Mouse (Mus musculus) cerebellum, adult 8-10 months (tissue): ENCODE measurements around the gene Nkx2-2.
"Not testable (repeated sequence)": the region's sequence is repeated elsewhere in the genome, so short reads cannot be mapped to it uniquely, and the experiment has no call there.

Experiments used
- DNase-seq: peaks from one replicate; pipeline ENCODE4 v3.0.0; 2022

The Nkx2-2 gene

DNA sequence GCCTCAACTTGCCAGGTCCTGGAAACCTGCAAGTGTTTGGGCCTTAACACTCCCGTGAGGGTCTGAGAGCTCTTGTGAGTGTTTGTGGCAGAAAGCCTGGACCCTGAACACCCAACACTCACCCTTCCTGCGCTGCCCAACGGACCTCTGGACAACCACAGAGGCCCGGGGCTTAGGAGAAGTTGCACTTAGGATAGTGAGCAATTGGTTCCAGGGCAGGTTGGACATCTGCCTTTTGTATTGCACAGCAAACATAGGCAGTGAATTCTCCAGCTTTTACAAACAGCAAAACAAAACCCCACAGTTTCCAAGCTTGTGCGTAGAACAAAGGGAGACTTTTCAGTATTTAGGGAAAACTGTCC is 12.8 kb downstream of the Nkx2-2 start:
- no peak for DNase-seq

DNA sequence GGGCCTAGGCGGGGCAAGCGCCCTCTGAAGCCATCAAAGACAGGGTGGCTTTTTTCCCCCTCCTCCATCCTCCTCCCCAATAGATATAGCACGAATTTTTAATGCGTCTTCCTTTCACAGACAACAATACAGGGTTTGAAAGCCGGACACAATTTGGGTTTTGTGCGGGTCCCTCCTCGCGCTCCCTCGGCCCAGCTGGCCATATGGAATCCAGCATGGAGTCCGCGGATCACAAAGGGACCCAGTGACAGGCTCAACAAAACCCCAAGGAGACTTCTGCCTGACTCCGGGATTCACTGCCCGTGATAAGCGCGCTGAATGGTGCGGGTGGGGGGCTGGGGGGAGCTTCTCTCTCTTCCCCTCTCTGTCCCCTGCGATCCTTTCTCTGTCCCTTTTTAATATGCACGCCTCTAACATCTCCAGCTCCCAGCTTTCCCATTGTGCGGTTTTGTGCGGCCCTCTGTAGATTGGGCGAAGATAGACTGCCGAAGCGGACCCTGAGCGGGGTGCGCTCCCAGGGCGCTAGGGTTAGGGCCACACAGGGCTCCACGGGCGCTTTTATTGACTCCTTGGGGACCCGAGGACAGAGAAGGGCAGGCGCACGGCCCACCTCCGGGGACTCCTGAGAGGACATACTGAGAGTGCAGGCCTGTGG is 13.3 kb downstream of the Nkx2-2 start:
- no peak for DNase-seq

DNA sequence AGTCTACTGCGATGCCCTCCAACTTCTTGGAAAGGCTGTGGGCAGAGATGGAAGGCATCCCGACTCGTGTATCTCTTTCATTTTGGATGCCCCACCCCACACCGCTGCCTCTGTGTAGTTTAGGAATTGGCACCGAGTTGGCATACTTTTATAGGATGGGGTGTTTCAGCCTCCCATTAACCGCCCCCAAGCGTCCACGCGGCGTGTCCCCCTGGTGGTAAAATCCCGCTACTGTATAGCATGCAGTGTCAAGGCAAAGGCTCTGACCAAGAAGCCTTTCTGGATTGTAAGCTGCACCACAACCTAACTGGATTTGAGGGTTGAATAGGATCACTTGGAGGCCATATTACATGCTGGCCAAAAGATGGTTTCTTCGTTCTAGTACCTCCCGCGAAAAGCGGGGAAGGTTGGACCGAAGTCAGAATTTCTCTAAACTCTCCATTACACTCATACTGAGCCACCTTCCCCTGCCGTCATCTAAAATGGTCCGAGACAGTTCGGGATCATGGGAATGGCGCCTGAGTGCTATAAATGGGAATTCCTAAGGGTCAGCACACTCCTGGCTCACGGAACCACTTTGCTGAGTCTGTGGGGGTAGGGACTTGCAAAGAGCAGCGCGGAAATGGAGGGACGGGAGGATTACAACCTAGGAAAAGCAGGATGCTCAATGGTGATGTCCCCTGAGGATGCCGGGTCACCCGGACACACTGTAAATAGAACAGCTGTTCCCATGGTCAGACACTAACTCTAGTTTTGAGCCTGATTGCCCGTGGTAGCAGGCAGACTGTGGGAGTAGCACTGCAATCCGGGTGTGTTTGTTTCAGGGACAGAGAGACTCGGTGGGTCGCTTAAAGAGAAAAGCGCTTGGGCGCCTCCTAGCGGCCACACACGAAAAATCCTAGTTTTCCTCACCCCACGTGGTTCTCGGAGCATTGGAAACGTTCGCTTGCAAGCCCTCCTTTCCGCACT is 15.7 kb downstream of the Nkx2-2 start:
- peak; percentile 39 for DNase-seq

DNA sequence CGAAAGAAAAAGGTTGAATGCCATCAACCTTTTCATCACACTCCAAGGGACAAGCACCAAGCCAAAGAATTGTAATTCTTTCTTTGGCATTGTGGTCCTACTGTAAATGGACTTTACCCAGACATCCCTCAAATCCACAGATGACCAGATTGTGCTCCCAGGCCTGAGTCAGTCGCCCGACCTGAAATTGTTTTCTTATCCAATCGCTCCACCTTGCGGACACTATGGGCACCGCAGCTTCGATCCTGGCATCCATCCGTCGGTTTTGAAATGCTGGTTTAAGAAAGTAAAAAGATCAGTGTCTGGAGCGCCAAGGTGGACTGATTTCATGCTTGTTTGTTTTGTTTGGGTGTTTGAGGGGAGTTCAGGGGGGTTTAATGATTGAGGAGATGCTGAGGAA is 16.4 kb downstream of the Nkx2-2 start:
- peak; percentile 81 for DNase-seq

DNA sequence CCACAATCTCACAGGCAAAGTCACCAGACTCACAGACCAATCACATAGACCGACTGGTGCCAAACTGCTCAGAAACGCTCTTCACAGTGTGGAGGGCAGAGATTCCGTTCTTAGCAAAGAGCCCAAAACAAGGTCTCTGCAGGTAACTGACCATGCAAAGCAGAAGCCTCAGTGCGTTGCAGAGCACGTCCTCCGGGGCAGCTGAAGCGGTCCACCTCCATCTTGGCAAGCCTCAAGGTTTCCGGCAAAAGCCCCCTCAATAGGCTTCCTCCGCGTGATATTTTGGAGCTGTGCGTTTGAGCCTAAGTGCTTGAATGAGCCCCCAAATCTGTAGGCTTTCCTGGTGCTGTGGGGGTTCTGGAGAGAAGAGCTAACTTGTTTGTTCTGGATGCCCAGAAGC is 18.7 kb downstream of the Nkx2-2 start:
- no peak for DNase-seq

DNA sequence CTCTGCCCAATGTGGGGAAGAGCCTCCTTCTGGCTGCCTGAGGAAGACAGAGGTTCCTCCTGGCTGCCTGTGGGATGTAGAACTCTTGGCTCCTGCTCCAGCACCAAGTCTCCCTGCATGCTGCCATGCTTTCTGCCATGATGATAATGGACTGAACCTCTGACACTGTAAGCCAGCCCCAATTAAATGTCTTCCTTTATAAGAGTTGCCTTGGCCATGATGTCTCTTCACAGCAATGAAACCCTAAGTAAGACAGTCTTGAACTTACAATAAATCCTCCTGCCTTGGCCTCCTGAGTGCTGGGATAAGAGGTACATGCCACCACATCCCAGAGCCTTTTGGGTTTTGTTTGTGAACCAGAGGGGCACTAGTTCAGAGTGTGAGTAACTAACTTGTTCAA is 20.3 kb downstream of the Nkx2-2 start:
- DNase-seq, result no peak

DNA sequence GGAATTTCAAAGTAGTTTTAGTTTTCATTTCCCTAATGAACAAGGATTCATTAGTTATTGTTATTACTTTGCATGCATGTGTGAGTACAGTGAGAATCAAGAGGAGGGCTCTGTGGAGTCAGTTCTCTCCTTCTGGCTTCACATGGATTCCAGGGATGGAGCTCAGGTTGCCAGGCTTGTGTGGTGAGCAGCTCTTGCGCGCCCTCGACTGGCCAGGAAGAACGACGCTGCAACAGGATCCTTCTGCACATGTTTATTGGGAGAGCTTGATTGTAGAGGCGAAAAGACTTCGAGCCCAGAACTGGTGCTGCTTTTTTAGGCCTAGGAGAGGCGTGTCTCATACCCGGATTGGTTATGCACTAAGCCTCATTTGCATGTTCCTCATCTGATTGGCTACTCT is 23.5 kb downstream of the Nkx2-2 start:
- DNase-seq, result not testable (repeated sequence)

DNA sequence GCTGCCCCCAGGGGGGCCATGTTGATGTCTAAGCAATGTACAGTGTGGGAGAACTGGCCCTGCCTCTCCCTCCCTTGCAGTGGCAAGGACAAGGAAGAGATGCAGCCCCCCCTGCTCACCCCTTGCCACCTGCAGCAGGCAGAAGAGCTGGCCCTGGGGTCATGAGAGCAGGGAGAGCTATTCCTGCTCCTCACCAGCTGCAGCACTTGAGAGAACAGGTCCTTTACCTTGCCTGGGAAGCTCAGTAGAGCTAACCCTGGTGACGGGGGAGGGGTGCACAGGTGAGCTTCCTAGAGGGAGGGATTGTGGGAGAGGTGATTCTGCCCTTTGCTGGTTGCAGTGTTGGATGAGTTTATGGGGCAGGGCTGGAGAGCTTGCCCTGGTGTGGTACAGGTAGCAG is 28.2 kb downstream of the Nkx2-2 start:
- no peak for DNase-seq

DNA sequence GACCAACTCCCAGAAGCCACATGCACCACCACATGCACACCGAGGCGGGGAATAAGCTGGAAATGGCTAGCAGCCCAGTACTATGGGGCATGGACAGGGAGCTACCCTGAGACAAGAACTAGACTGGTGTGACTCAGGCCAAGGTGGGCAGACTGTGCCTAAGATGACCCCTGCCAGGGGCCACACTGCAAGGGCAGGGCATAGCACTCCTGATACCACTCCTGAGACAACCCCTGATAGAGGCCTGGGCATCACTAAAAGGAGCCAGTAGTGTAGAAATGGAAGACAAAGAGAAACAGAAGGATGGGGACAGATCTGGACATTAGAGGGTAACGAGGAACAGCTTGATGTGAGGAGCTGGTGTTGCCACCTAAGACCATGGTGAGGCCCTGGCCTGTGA is 28.7 kb downstream of the Nkx2-2 start:
- DNase-seq, result no peak

DNA sequence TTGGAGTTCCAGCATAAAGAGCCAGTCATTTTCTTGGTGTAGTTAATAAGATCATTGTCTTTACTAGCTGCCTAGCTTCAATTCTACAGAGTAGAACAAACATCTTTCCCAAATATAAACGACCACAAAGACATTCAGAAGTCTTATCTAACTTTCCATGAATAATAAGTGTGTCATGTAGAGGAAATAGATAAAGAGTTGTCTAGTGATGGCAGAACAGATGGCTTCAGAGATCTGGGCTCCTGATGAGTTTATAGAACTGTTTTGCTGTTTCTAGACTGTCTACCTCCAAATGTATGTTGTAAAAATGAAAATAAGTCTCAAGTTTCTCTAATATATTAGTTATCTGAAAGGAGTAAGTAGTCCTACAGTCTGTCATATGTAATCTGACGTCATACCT is 41.5 kb downstream of the Nkx2-2 start:
- DNase-seq, result no peak
